Mouse (Mus musculus) myocyte (in vitro differentiated cells): ENCODE results near the gene Tm9sf4.

ENCODE experiments used
- MYOG ChIP-seq, 3 experiments: IDR thresholded peaks; one replicate each; pipeline ENCODE4 v1.6.1; 2011; ENCODE audit warnings: control low read depth in 2 of 3, low read depth in 2 of 3, mild to moderate bottlenecking in 2 of 3; ENCODE audit not compliant: insufficient read length in 2 of 3, control insufficient read depth in 1 of 3, insufficient read depth in 1 of 3
- POLR2A ChIP-seq: IDR thresholded peaks from one replicate; pipeline ENCODE4 v1.6.1; 2011; ENCODE audit warnings: low read depth, mild to moderate bottlenecking, control low read depth, moderate library complexity; ENCODE audit not compliant: insufficient read length
- TCF12 ChIP-seq: IDR thresholded peaks from one replicate; pipeline ENCODE4 v1.6.1; 2011; ENCODE audit warnings: mild to moderate bottlenecking, control low read depth; ENCODE audit not compliant: poor library complexity, insufficient read depth, severe bottlenecking

DNA sequence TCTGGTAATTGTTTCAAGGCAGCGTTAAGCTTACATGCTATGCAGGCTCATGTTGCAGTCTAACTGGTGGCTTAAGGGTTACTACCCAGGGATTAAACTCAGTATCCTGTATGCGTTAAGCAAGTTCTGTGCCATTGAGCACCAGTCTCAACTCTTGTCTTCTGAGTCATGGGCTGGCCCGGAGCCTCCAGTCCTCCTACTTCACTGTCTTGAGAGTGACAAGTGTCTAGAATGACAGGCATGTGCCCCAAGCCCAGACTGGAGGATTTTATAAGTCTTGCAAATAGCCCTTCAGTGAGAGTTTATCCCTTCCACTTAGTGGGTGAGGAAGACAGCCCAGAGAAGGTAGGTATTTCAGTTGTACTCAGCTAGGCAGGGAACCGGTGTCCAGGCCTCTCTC, 24.9 kb upstream of the Tm9sf4 start:
- TF ChIP-seq TCF12 (no peak), POLR2A (no peak), MYOG (IDR thresholded peaks at IDR 0.05; ENCODE audit: control insufficient read depth in 1 of 3, insufficient read depth in 1 of 3, insufficient read length in 2 of 3, low read depth in 2 of 3) (no peak)
